Mouse (Mus musculus) bone marrow macrophage, adult 2 months (primary cell): ENCODE data around the gene Grap2.

Experiments
- CTCF ChIP-seq: IDR thresholded peaks from 2 replicates; pipeline ENCODE4 v1.5.1; 2012; ENCODE audit warnings: low read depth, mild to moderate bottlenecking, low read length, moderate library complexity
- POLR2A ChIP-seq: IDR thresholded peaks from 2 replicates; pipeline ENCODE4 v1.6.1; 2012; ENCODE audit warnings: mild to moderate bottlenecking, low read depth, low read length, borderline replicate concordance

DNA sequence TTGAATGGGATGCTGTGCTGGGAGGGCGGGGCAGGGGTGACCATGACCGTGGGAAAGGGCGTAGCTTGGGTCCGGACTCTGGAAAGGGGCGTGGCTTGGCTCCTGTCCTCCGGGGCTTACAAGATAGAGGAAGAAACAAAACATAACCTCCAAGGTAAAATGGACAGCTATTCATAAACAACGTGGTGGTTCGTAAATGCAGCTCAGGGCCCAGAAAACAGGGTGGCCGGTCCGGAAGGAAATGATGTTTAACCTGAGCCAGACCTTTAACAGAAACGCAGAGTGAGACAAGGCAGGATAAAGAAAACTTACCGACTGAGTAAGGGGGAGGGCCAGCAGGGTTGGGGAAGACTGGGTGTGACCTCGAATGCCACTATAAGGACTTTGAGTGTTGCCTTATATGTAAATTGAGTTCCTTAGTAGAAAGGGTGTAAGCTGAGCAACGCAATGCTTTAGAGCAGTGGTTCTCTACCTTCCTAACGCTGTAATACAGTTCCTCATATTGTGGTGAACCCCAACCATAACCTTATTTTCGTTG lies 26.9 kb downstream of the Grap2 start:
- TF ChIP-seq CTCF (no peak), POLR2A (no peak)
